Mouse (Mus musculus): ENCODE data around the gene Lrit3.

- TF ChIP-seq UBTF (IDR thresholded peaks at IDR 0.05; ENCODE audit: low read depth, low read length): no peak
- TF ChIP-seq POLR2A (IDR thresholded peaks at IDR 0.05; ENCODE audit: low read depth, low read length): no peak
- TF ChIP-seq USF2 (conservative IDR thresholded peaks at IDR 0.05; ENCODE audit: low read depth, low read length): no peak
- TF ChIP-seq MAFK (IDR thresholded peaks at IDR 0.05; ENCODE audit: insufficient replicate concordance, low read length): no peak
- no peak for TF ChIP-seq KAT2A (IDR thresholded peaks at IDR 0.05; ENCODE audit: insufficient replicate concordance, low read length)
- no peak for TF ChIP-seq USF1 (IDR thresholded peaks at IDR 0.05; ENCODE audit: low read depth, low read length)
- no peak for TF ChIP-seq ELF1 (IDR thresholded peaks at IDR 0.05; ENCODE audit: low read depth, low read length)
- no peak for TF ChIP-seq MXI1 (IDR thresholded peaks at IDR 0.05; ENCODE audit: low read depth, low read length)
- TF ChIP-seq MAZ (IDR thresholded peaks at IDR 0.05; ENCODE audit: low read depth, low read length): no peak
Observed at GRCm38 (mm10) chr3:129803765-129804164, at the start of gene Lrit3.
